Mouse (Mus musculus) adrenal gland, adult 2 months (tissue): ENCODE results near the gene Cacng8. TPM values are rescaled to one million over a fixed set of nuclear protein-coding genes. Genes with fewer than 3 reads are reported as not detected.

Experiments
- DNase-seq: peaks from one replicate; pipeline ENCODE4 v3.0.0; 2021
- long read RNA-seq: library from polyadenylated mRNA; stranded (forward); transcript quantifications from one replicate; pipeline ENCODE4 v2.0.0, GENCODE M21; 2021
- polyA plus RNA-seq: library from polyadenylated mRNA; depleted of rRNA; stranded (reverse); fragments of >200 nt; gene quantifications from 2 replicates; pipeline ENCODE4 v1.2.3, GENCODE M21; 2012; rRNA removed
- total RNA-seq, 2 experiments: library from RNA; stranded (reverse); gene quantifications; 2 replicates each; pipeline ENCODE4 v1.2.3; 2021

The Cacng8 gene
- 1 to 10 TPM; 2.7 to 6.9 TPM for total RNA-seq
- 4.5 and 5.6 TPM in 2 replicates for polyA plus RNA-seq
- long read RNA-seq, partial matches to known transcripts = 0 of 3 reads
- long read RNA-seq, other reads (novel, unspliced or antisense) = 3 of 3 reads

- DNase-seq = no peak
Measured at GRCm38 (mm10) chr7:3390413-3391080, at the start of gene Cacng8. Gene Cacng8, plus strand, starts transcription at chr7:3390683.

- DNase-seq = no peak
Measured at GRCm38 (mm10) chr7:3343861-3344260, 46.6 kb upstream of the Cacng8 start.

- DNase-seq = no peak
Measured at GRCm38 (mm10) chr7:3345301-3345700, 45.2 kb upstream of the Cacng8 start.

- DNase-seq = peak; percentile 26
Measured at GRCm38 (mm10) chr7:3347366-3348287, 42.9 kb upstream of the Cacng8 start.

- DNase-seq = no peak
Measured at GRCm38 (mm10) chr7:3348326-3348725, 42.2 kb upstream of the Cacng8 start.

GRCm38 (mm10) chr7:3349775-3350174, 40.7 kb upstream of the Cacng8 start:
- no peak for DNase-seq

GRCm38 (mm10) chr7:3351536-3351935, 38.9 kb upstream of the Cacng8 start:
- DNase-seq = no peak

- DNase-seq = peak; percentile 39
Measured at GRCm38 (mm10) chr7:3354850-3355249, 35.6 kb upstream of the Cacng8 start.

GRCm38 (mm10) chr7:3360678-3361077, 29.8 kb upstream of the Cacng8 start:
- DNase-seq = no peak

GRCm38 (mm10) chr7:3365547-3366279, 24.8 kb upstream of the Cacng8 start:
- no peak for DNase-seq

GRCm38 (mm10) chr7:3366705-3367516, 23.6 kb upstream of the Cacng8 start:
- DNase-seq = no peak

GRCm38 (mm10) chr7:3367569-3367968, 22.9 kb upstream of the Cacng8 start:
- no peak for DNase-seq

GRCm38 (mm10) chr7:3368311-3368710, 22.2 kb upstream of the Cacng8 start:
- no peak for DNase-seq

GRCm38 (mm10) chr7:3369189-3369588, 21.3 kb upstream of the Cacng8 start:
- no peak for DNase-seq

GRCm38 (mm10) chr7:3370407-3370806, 20.1 kb upstream of the Cacng8 start:
- no peak for DNase-seq

- DNase-seq = no peak
Measured at GRCm38 (mm10) chr7:3372376-3372775, 18.1 kb upstream of the Cacng8 start.

- no peak for DNase-seq
Measured at GRCm38 (mm10) chr7:3373754-3374153, 16.7 kb upstream of the Cacng8 start.

- peak; percentile 81 for DNase-seq
Measured at GRCm38 (mm10) chr7:3376831-3377230, 13.7 kb upstream of the Cacng8 start.

GRCm38 (mm10) chr7:3382123-3382522, 8.4 kb upstream of the Cacng8 start:
- no peak for DNase-seq

GRCm38 (mm10) chr7:3384807-3385319, 5.6 kb upstream of the Cacng8 start:
- peak; percentile 42 for DNase-seq
